ENCODE assay signal across 20 mouse cellular contexts in genomic region chr17:29069063-29069462, GRCm38 (mm10). TPM values are rescaled to one million over a fixed set of nuclear protein-coding genes. Genes with fewer than 3 reads are reported as not detected.
DNase-seq lines count a peak whose midpoint lies in the region; ATAC-seq and TF ChIP-seq lines count a peak whose summit lies in the region.
"Had no signal": no experiment of that assay in that cellular context is flagged by ENCODE, and none has a peak within 500 bp of the region (broad histone marks: within the 10 kb centered on the region; RNA-seq: fewer than 3 reads in every experiment).

No protein-coding gene starts in this region.

- 49% methylated on average over 10 of the region's 10 CpGs for WGBS in heart, embryonic 11.5 days (ENCODE audit: insufficient replicate concordance)
- 64% methylated on average over 10 of the region's 10 CpGs for WGBS in intestine, embryonic 16.5 days
- WGBS in intestine, postnatal 0 days: 79% methylated on average over 10 of the region's 10 CpGs
- 46% methylated on average over 10 of the region's 10 CpGs for WGBS in lung, postnatal 0 days
- 72% methylated on average over 10 of the region's 10 CpGs for WGBS in lung, adult 2 months
- WGBS in olfactory bulb, adult 2 months: 77% methylated on average over 10 of the region's 10 CpGs

- TF ChIP-seq EP300 in lung, postnatal 0 days (IDR thresholded peaks at IDR 0.05): no peak

- no peak for TF ChIP-seq POLR2A in lung, adult 2 months (IDR thresholded peaks at IDR 0.05; ENCODE audit: borderline replicate concordance, extremely low read depth, low read depth, low read length)
- no peak for TF ChIP-seq POLR2A in olfactory bulb, adult 2 months (IDR thresholded peaks at IDR 0.05; ENCODE audit: insufficient read depth, low read depth, low read length)

- TF ChIP-seq CTCF in intestine, postnatal 0 days (IDR thresholded peaks at IDR 0.05; ENCODE audit: low read depth): no peak
- TF ChIP-seq CTCF in lung, postnatal 0 days (IDR thresholded peaks at IDR 0.05): no peak
- no peak for TF ChIP-seq CTCF in lung, adult 2 months (IDR thresholded peaks at IDR 0.05; ENCODE audit: insufficient read depth, low read length)
- TF ChIP-seq CTCF in olfactory bulb, adult 2 months (IDR thresholded peaks at IDR 0.05; ENCODE audit: insufficient read depth, low read depth, low read length): no peak

- peaks cover 2% of the 10 kb centered on the region; the same call in 1 of the 2 replicates for H3K27me3 ChIP-seq in heart, embryonic 11.5 days (ENCODE audit: control insufficient read depth, insufficient read depth, low read length)
- H3K27me3 ChIP-seq in intestine, embryonic 16.5 days (replicated peaks; ENCODE audit: control insufficient read depth, insufficient read depth, low read length): no peaks in the 10 kb centered on the region
- H3K27me3 ChIP-seq in intestine, postnatal 0 days (replicated peaks; ENCODE audit: control insufficient read depth, insufficient read depth, low read length): no peaks in the 10 kb centered on the region
- H3K27me3 ChIP-seq in lung, postnatal 0 days (replicated peaks; ENCODE audit: insufficient read depth, low read length): no peaks in the 10 kb centered on the region
- H3K27me3 ChIP-seq: neural tube, embryonic 12.5 days had no signal

- H3K27ac ChIP-seq in heart, embryonic 11.5 days (ENCODE audit: low read depth, low read length): 0 out of 2 replicates have a peak overlapping the region, but pooled peaks have one; percentile 6
- no peak overlapping the region for H3K27ac ChIP-seq in intestine, embryonic 16.5 days (ENCODE audit: low read length)
- H3K27ac ChIP-seq in intestine, postnatal 0 days (ENCODE audit: low read depth, low read length): no peak overlapping the region
- no peak overlapping the region for H3K27ac ChIP-seq in lung, postnatal 0 days (ENCODE audit: low read length)
- peak overlapping the region; percentile 56; the same call in 1 of the 2 replicates for H3K27ac ChIP-seq in olfactory bulb, adult 2 months (ENCODE audit: insufficient read depth, low read depth, low read length)
- H3K27ac ChIP-seq: forebrain, embryonic 13.5 days; limb, embryonic 12.5 days; liver, embryonic 13.5 days; neural tube, embryonic 12.5 days had no signal

- no peak overlapping the region for H3K4me3 ChIP-seq in heart, embryonic 11.5 days (ENCODE audit: low read depth, low read length)
- H3K4me3 ChIP-seq in intestine, embryonic 16.5 days (ENCODE audit: low read length): no peak overlapping the region
- H3K4me3 ChIP-seq in intestine, postnatal 0 days (ENCODE audit: low read depth, low read length): no peak overlapping the region
- H3K4me3 ChIP-seq in lung, postnatal 0 days (ENCODE audit: low read depth, low read length): no peak overlapping the region
- H3K4me3 ChIP-seq in lung, adult 2 months (replicated peaks; ENCODE audit: extremely low read depth, low read depth, low read length): no peak overlapping the region
- no peak overlapping the region for H3K4me3 ChIP-seq in olfactory bulb, adult 2 months (ENCODE audit: insufficient read depth, low read depth, low read length)
- H3K4me3 ChIP-seq: forebrain, embryonic 13.5 days; limb, embryonic 12.5 days; liver, embryonic 13.5 days; megakaryocyte, embryonic 14.5 days; neural tube, embryonic 12.5 days had no signal

- peak; percentile 64; the same call in 1 of the 2 replicates for ATAC-seq in heart, embryonic 11.5 days (replicated peaks; ENCODE audit: insufficient number of reproducible peaks, low FRiP score, low TSS enrichment)
- 0 out of 2 replicates have a peak, but pooled peaks have one; percentile 34 for ATAC-seq in intestine, embryonic 16.5 days
- ATAC-seq in intestine, postnatal 0 days: no peak
- peak; percentile 74 for ATAC-seq in lung, postnatal 0 days
- ATAC-seq: forebrain, embryonic 13.5 days; inflammation-experienced regulatory T-cells, adult 6 months had no signal

- H3K4me1 ChIP-seq in heart, embryonic 11.5 days (ENCODE audit: control insufficient read depth, insufficient read depth, low read length): peaks cover 30% of the 10 kb centered on the region
- H3K4me1 ChIP-seq in intestine, embryonic 16.5 days (ENCODE audit: control insufficient read depth, insufficient read depth, low read length): peaks cover 16% of the 10 kb centered on the region
- no peaks in the 10 kb centered on the region for H3K4me1 ChIP-seq in intestine, postnatal 0 days (replicated peaks; ENCODE audit: control insufficient read depth, insufficient read depth, low read length)
- H3K4me1 ChIP-seq in lung, postnatal 0 days (ENCODE audit: insufficient read depth, low read depth, low read length): no peaks in the 10 kb centered on the region; the same call in 1 of the 2 replicates
- H3K4me1 ChIP-seq in lung, adult 2 months (ENCODE audit: control insufficient read depth, insufficient read depth, low read length): no peaks in the 10 kb centered on the region
- H3K4me1 ChIP-seq in olfactory bulb, adult 2 months (ENCODE audit: control insufficient read depth, insufficient read depth, low read length): peaks cover 52% of the 10 kb centered on the region

- H3K4me2 ChIP-seq in heart, embryonic 11.5 days: no peak overlapping the region
- no peak overlapping the region for H3K4me2 ChIP-seq in intestine, embryonic 16.5 days (ENCODE audit: low read depth, low read length)
- H3K4me2 ChIP-seq in intestine, postnatal 0 days (replicated peaks; ENCODE audit: low read depth): no peak overlapping the region
- H3K4me2 ChIP-seq in lung, postnatal 0 days (replicated peaks; ENCODE audit: low read depth, low read length): no peak overlapping the region
- H3K4me2 ChIP-seq: forebrain, embryonic 13.5 days; limb, embryonic 12.5 days; liver, embryonic 13.5 days; neural tube, embryonic 12.5 days had no signal

- no peaks in the 10 kb centered on the region for H3K36me3 ChIP-seq in heart, embryonic 11.5 days (ENCODE audit: control insufficient read depth, insufficient read depth, low read length)
- H3K36me3 ChIP-seq in intestine, embryonic 16.5 days (ENCODE audit: control insufficient read depth, insufficient read depth, low read length): no peaks in the 10 kb centered on the region
- no peaks in the 10 kb centered on the region for H3K36me3 ChIP-seq in intestine, postnatal 0 days (ENCODE audit: control insufficient read depth, insufficient read depth)
- H3K36me3 ChIP-seq in lung, postnatal 0 days (ENCODE audit: insufficient read depth, low read length): no peaks in the 10 kb centered on the region
- H3K36me3 ChIP-seq: limb, embryonic 12.5 days; liver, embryonic 13.5 days; neural tube, embryonic 12.5 days had no signal

- H3K9ac ChIP-seq in heart, embryonic 11.5 days (ENCODE audit: low read depth, low read length): no peak overlapping the region
- H3K9ac ChIP-seq in intestine, embryonic 16.5 days (ENCODE audit: low read depth, low read length): no peak overlapping the region
- no peak overlapping the region for H3K9ac ChIP-seq in intestine, postnatal 0 days (ENCODE audit: low read depth, low read length)
- H3K9ac ChIP-seq in lung, postnatal 0 days (replicated peaks; ENCODE audit: low read depth): no peak overlapping the region
- H3K9ac ChIP-seq: forebrain, embryonic 13.5 days; limb, embryonic 12.5 days; liver, embryonic 13.5 days; neural tube, embryonic 12.5 days had no signal

- no peak for DNase-seq in heart, adult 9 months (ENCODE audit: low spot score in 2 of 2)
- DNase-seq in lung, postnatal 0 days (ENCODE audit: low spot score): no peak
- no peak for DNase-seq in lung, adult 2 months
- DNase-seq in layer of hippocampus, postnatal 25 days (ENCODE audit: extremely low spot score in 1 of 2, low spot score in 1 of 2): no peak
- DNase-seq: cerebellum, adult 9-11 months; gastrocnemius, postnatal 14 days; liver, embryonic 13.5 days; lung, postnatal 14 days; right cerebral cortex, postnatal 14 days had no signal

- H3K9me3 ChIP-seq in heart, embryonic 11.5 days (replicated peaks; ENCODE audit: control insufficient read depth, low read length): no peaks in the 10 kb centered on the region
- no peaks in the 10 kb centered on the region for H3K9me3 ChIP-seq in intestine, embryonic 16.5 days (ENCODE audit: control insufficient read depth, low read length)
- H3K9me3 ChIP-seq in intestine, postnatal 0 days (ENCODE audit: control insufficient read depth): no peaks in the 10 kb centered on the region
- H3K9me3 ChIP-seq in lung, postnatal 0 days (ENCODE audit: low read length): no peaks in the 10 kb centered on the region
- H3K9me3 ChIP-seq: forebrain, embryonic 13.5 days; limb, embryonic 12.5 days; liver, embryonic 13.5 days; megakaryocyte, embryonic 14.5 days; neural tube, embryonic 12.5 days had no signal

RNA-seq across cellular contexts. Expression of gene Cdkn1a, which starts 21.7 kb away (rescaled TPM):
- polyA plus RNA-seq in heart, embryonic 11.5 days (2014; fragmentation: Nextera tagmentation; extraction: Ambion mirVana): 39.3 TPM in 2 replicates
- 107 and 114 TPM in 2 replicates for polyA plus RNA-seq in intestine, embryonic 16.5 days (2015; fragmentation: Nextera tagmentation; extraction: Ambion mirVana)
- 74.9 and 88.3 TPM in 2 replicates for polyA plus RNA-seq in intestine, postnatal 0 days (2015; fragmentation: Nextera tagmentation; extraction: Ambion mirVana)
- polyA plus RNA-seq in lung, postnatal 0 days (2015; fragmentation: Nextera tagmentation; extraction: Ambion mirVana): 106 and 177 TPM in 2 replicates
- 70.3 and 91.5 TPM in 2 replicates for polyA plus RNA-seq in lung, adult 2 months (2012; rRNA removed)
- not detected in 2 replicates for polyA plus RNA-seq in olfactory bulb, adult 2 months (2012; ENCODE audit: insufficient read depth, insufficient read length, low replicate concordance, missing spikeins)
- total RNA-seq in layer of hippocampus, postnatal 25 days (2021): 10 to 100 TPM in 1 of 2 experiments, 1 to 10 TPM in 1; 7.1 to 13.9 TPM

RNA-seq across cellular contexts. Expression of gene Srsf3, which starts 36.6 kb away (rescaled TPM):
- 420 and 433 TPM in 2 replicates for polyA plus RNA-seq in heart, embryonic 11.5 days (2014; fragmentation: Nextera tagmentation; extraction: Ambion mirVana)
- polyA plus RNA-seq in intestine, embryonic 16.5 days (2015; fragmentation: Nextera tagmentation; extraction: Ambion mirVana): 393 and 451 TPM in 2 replicates
- 257 TPM in 2 replicates for polyA plus RNA-seq in intestine, postnatal 0 days (2015; fragmentation: Nextera tagmentation; extraction: Ambion mirVana)
- polyA plus RNA-seq in lung, postnatal 0 days (2015; fragmentation: Nextera tagmentation; extraction: Ambion mirVana): 229 and 238 TPM in 2 replicates
- 159 and 168 TPM in 2 replicates for polyA plus RNA-seq in lung, adult 2 months (2012; rRNA removed)
- 273 and 350 TPM in 2 replicates for polyA plus RNA-seq in olfactory bulb, adult 2 months (2012; ENCODE audit: insufficient read depth, insufficient read length, low replicate concordance, missing spikeins)
- 100 to 1,000 TPM; 125 to 140 TPM for total RNA-seq in layer of hippocampus, postnatal 25 days (2021)

RNA-seq across cellular contexts. Expression of gene Rab44, which starts 44.9 kb away (rescaled TPM):
- polyA plus RNA-seq in heart, embryonic 11.5 days (2014; fragmentation: Nextera tagmentation; extraction: Ambion mirVana): 0.20 TPM in 1 of 2 replicates, not detected in the other
- polyA plus RNA-seq in intestine, embryonic 16.5 days (2015; fragmentation: Nextera tagmentation; extraction: Ambion mirVana): 0.34 and 0.70 TPM in 2 replicates
- 0.20 TPM in 2 replicates for polyA plus RNA-seq in intestine, postnatal 0 days (2015; fragmentation: Nextera tagmentation; extraction: Ambion mirVana)
- 1.0 and 1.2 TPM in 2 replicates for polyA plus RNA-seq in lung, postnatal 0 days (2015; fragmentation: Nextera tagmentation; extraction: Ambion mirVana)
- 13.0 and 15.7 TPM in 2 replicates for polyA plus RNA-seq in lung, adult 2 months (2012; rRNA removed)
- polyA plus RNA-seq in olfactory bulb, adult 2 months (2012; ENCODE audit: insufficient read depth, insufficient read length, low replicate concordance, missing spikeins): not detected in 2 replicates
- total RNA-seq in layer of hippocampus, postnatal 25 days (2021): under 1 TPM in 1 of 2 experiments, not detected in 1; 0.07 TPM
- total RNA-seq: midbrain, postnatal 0 days had no signal
- polyA plus RNA-seq: forebrain, embryonic 13.5 days; hindbrain, embryonic 11.5 days; inflammation-experienced regulatory T-cells, adult 6 months; midbrain, postnatal 0 days had no signal

Comparison
In these comparisons a context has a peak if more than half of its experiments do, and no peak if none do; other contexts are left out.
1. H3K27ac ChIP-seq: peak in heart, embryonic 11.5 days (single experiment) and olfactory bulb, adult 2 months (single experiment); none in intestine, embryonic 16.5 days (single experiment), intestine, postnatal 0 days (single experiment) and lung, postnatal 0 days (single experiment).
2. RNA of gene Cdkn1a, which starts 21.7 kb away (polyA plus RNA-seq): 106 to 177 TPM in lung, postnatal 0 days, 107 to 114 TPM in intestine, embryonic 16.5 days, 70.3 to 91.5 TPM in lung, adult 2 months, 74.9 to 88.3 TPM in intestine, postnatal 0 days and 39.3 TPM in heart, embryonic 11.5 days; not detected in olfactory bulb, adult 2 months; every median in the first group is over 10 times any median in the second.